In the genomic region with DNA sequence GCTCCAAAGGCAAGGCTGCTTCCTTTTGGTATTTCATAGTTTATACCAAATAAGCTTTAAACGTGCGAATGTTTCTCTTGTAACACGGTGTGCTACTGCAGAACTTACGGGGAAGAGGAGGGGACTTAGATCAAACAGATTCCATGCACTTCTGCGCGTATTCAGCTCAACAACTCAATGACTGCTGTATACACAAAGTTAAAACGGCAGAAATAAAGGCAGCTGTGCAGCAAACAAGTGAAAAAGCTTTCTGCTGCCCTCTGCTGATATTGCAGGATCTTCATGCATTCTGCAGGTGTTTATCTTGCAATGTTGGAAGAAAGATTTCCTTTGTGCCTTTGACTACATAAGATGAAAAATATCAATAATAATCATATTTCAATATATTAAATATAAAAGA, we compare ENCODE assay signal across 10 mouse cellular contexts.
DNase-seq lines count a peak whose midpoint lies in the region; ATAC-seq lines count a peak whose summit lies in the region.
"Had no signal": no experiment of that assay in that cellular context is flagged by ENCODE, and none has a peak within 500 bp of the region (broad histone marks: within the 10 kb centered on the region; RNA-seq: fewer than 3 reads in every experiment).

No protein-coding gene starts in this region.

- no peak overlapping the region for H3K4me2 ChIP-seq in forebrain, embryonic 14.5 days (ENCODE audit: low read length)
- H3K4me2 ChIP-seq in forebrain, embryonic 15.5 days (replicated peaks) = no peak overlapping the region
- peak overlapping the region; percentile 26 for H3K4me2 ChIP-seq in lung, embryonic 16.5 days (ENCODE audit: low read depth, low read length)
- 0 out of 2 replicates have a peak overlapping the region, but pooled peaks have one; percentile 34 for H3K4me2 ChIP-seq in intestine, embryonic 15.5 days (replicated peaks)
- H3K4me2 ChIP-seq: neural tube, embryonic 12.5 days had no signal

- no peak overlapping the region for H3K27ac ChIP-seq in forebrain, embryonic 14.5 days (ENCODE audit: low read depth, low read length)
- H3K27ac ChIP-seq in forebrain, embryonic 15.5 days (replicated peaks) = no peak overlapping the region
- no peak overlapping the region for H3K27ac ChIP-seq in lung, embryonic 16.5 days (ENCODE audit: low read length)
- H3K27ac ChIP-seq in intestine, embryonic 15.5 days = no peak overlapping the region
- H3K27ac ChIP-seq: neural tube, embryonic 12.5 days had no signal

- H3K4me1 ChIP-seq in forebrain, embryonic 14.5 days (ENCODE audit: control insufficient read depth, insufficient read depth, low read length) = no peaks in the 10 kb centered on the region
- 0 out of 2 replicates have a peak, but pooled peaks cover 2% of the 10 kb centered on the region for H3K4me1 ChIP-seq in forebrain, embryonic 15.5 days
- no peaks in the 10 kb centered on the region for H3K4me1 ChIP-seq in lung, embryonic 16.5 days (replicated peaks; ENCODE audit: control insufficient read depth, insufficient read depth, low read length)
- H3K4me1 ChIP-seq in intestine, embryonic 15.5 days (replicated peaks) = no peaks in the 10 kb centered on the region
- H3K4me1 ChIP-seq: neural tube, embryonic 12.5 days had no signal

- no peaks in the 10 kb centered on the region for H3K36me3 ChIP-seq in forebrain, embryonic 14.5 days (ENCODE audit: control insufficient read depth, insufficient read depth, low read length)
- no peaks in the 10 kb centered on the region for H3K36me3 ChIP-seq in forebrain, embryonic 15.5 days
- no peaks in the 10 kb centered on the region for H3K36me3 ChIP-seq in lung, embryonic 16.5 days (ENCODE audit: control insufficient read depth, insufficient read depth, low read length)
- H3K36me3 ChIP-seq in intestine, embryonic 15.5 days = no peaks in the 10 kb centered on the region
- H3K36me3 ChIP-seq: neural tube, embryonic 12.5 days had no signal

- no peaks in the 10 kb centered on the region for H3K9me3 ChIP-seq in forebrain, embryonic 14.5 days (replicated peaks; ENCODE audit: control insufficient read depth, low read length)
- no peaks in the 10 kb centered on the region for H3K9me3 ChIP-seq in forebrain, embryonic 15.5 days
- H3K9me3 ChIP-seq in lung, embryonic 16.5 days (ENCODE audit: control insufficient read depth, low read length) = no peaks in the 10 kb centered on the region
- H3K9me3 ChIP-seq in intestine, embryonic 15.5 days = no peaks in the 10 kb centered on the region
- H3K9me3 ChIP-seq: neural tube, embryonic 12.5 days had no signal

- peak; percentile 75 for DNase-seq in forebrain, embryonic 14.5 days (ENCODE audit: low spot score)
- DNase-seq in lung, postnatal 25 days (ENCODE audit: low spot score) = no peak
- DNase-seq in right cerebral cortex, postnatal 14 days = peak; percentile 19
- no peak for DNase-seq in testis, postnatal 14 days (ENCODE audit: low spot score)
- DNase-seq in adrenal gland, postnatal 25 days = no peak
- DNase-seq: lung, postnatal 4 days had no signal

- ATAC-seq in forebrain, embryonic 14.5 days = no peak
- no peak for ATAC-seq in forebrain, embryonic 15.5 days (replicated peaks)
- ATAC-seq in lung, embryonic 16.5 days (ENCODE audit: low read depth) = no peak
- no peak for ATAC-seq in intestine, embryonic 15.5 days

- no peak overlapping the region for H3K9ac ChIP-seq in forebrain, embryonic 14.5 days (ENCODE audit: low read length)
- no peak overlapping the region for H3K9ac ChIP-seq in forebrain, embryonic 15.5 days (replicated peaks)
- no peak overlapping the region for H3K9ac ChIP-seq in lung, embryonic 16.5 days (ENCODE audit: low read length)
- no peak overlapping the region for H3K9ac ChIP-seq in intestine, embryonic 15.5 days
- H3K9ac ChIP-seq: neural tube, embryonic 12.5 days had no signal

- H3K4me3 ChIP-seq in forebrain, embryonic 14.5 days (ENCODE audit: low read depth, low read length) = no peak overlapping the region
- no peak overlapping the region for H3K4me3 ChIP-seq in forebrain, embryonic 15.5 days
- no peak overlapping the region for H3K4me3 ChIP-seq in lung, embryonic 16.5 days (ENCODE audit: low read length)
- H3K4me3 ChIP-seq in intestine, embryonic 15.5 days (replicated peaks) = no peak overlapping the region
- H3K4me3 ChIP-seq: neural tube, embryonic 12.5 days had no signal

- WGBS in forebrain, embryonic 14.5 days = 53% methylated on average over 7 of the region's 7 CpGs
- WGBS in forebrain, embryonic 15.5 days = 35% methylated on average over 7 of the region's 7 CpGs
- WGBS in lung, embryonic 16.5 days = 10% methylated on average over 7 of the region's 7 CpGs
- 14% methylated on average over 7 of the region's 7 CpGs for WGBS in intestine, embryonic 15.5 days

- no peaks in the 10 kb centered on the region for H3K27me3 ChIP-seq in forebrain, embryonic 14.5 days (replicated peaks; ENCODE audit: control insufficient read depth, insufficient read depth, low read length)
- no peaks in the 10 kb centered on the region for H3K27me3 ChIP-seq in forebrain, embryonic 15.5 days
- no peaks in the 10 kb centered on the region for H3K27me3 ChIP-seq in lung, embryonic 16.5 days (ENCODE audit: control insufficient read depth, insufficient read depth, low read depth, low read length)
- no peaks in the 10 kb centered on the region for H3K27me3 ChIP-seq in intestine, embryonic 15.5 days (replicated peaks)
- H3K27me3 ChIP-seq: neural tube, embryonic 12.5 days had no signal

Comparison
In these comparisons a context has a peak if more than half of its experiments do, and no peak if none do; other contexts are left out.
1. DNase-seq: peak in forebrain, embryonic 14.5 days (single experiment) and right cerebral cortex, postnatal 14 days (single experiment); none in lung, postnatal 25 days (single experiment), testis, postnatal 14 days (single experiment) and adrenal gland, postnatal 25 days (single experiment).
2. H3K4me2 ChIP-seq: peak in lung, embryonic 16.5 days (single experiment) and intestine, embryonic 15.5 days (single experiment); none in forebrain, embryonic 14.5 days (single experiment) and forebrain, embryonic 15.5 days (single experiment).